Mouse (Mus musculus) spleen, embryonic (tissue): ENCODE results near the gene Ankrd55.

Experiments
- CTCF ChIA-PET: fragments of 350-600 bp; sonication (Branson Sonifier 250); formaldehyde crosslinking; loops from one replicate; lab custom pipeline; 2022; lab: Charles Lee

The Ankrd55 gene

GRCm38 (mm10) chr13:112292489-112292888, 4.2 kb downstream of the Ankrd55 start:
- CTCF ChIA-PET, result no interaction called here

- CTCF ChIA-PET, result no interaction called here
Observed at GRCm38 (mm10) chr13:112293092-112293491, 4.8 kb downstream of the Ankrd55 start.

- CTCF ChIA-PET, result no interaction called here
Observed at GRCm38 (mm10) chr13:112294446-112294845, 6.2 kb downstream of the Ankrd55 start.

DNA sequence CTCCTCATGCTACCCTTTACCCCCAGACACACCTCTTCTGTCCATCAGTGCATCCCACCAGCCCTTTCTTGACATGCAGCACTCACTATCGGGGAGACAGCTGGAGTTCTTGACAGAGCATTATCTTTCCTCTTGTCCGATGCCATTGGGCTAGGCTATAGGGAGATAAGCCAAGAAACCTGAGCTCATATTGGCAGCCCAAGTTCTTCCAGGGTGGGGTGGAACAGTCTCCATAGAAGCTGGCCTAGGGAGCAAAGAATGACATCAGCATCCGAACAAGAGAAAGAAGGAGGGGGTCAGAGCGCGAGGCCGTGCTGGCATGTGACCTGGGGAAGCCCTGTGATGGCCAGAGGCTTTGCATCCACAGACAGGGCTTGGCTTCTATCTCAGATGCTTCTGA, 9.5 kb downstream of the Ankrd55 start:
- CTCF ChIA-PET, result no interaction called here

GRCm38 (mm10) chr13:112303429-112303828, 15.2 kb downstream of the Ankrd55 start:
- CTCF ChIA-PET, result no interaction called here

DNA sequence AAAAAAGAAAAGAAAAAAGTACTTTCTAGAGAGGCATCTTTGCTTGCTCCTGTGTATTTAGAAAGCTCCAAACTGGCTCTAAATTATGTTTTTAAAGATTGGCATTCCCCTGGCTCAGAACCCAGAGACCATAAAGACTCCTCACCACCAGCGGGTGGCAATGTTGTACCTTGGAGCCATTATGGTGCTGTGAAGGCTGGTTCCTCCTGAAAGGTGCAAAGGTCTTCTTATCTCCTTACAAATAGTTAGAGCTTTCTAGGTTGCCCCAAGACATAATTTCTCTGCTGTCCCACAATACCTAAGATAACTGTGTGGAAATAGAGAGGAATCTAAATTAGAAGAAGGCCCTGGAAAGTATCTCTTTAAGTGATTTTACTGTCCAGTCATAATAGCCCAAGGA, 20.4 kb downstream of the Ankrd55 start:
- CTCF ChIA-PET, result interaction anchor here (1.0 to 1.5 kb wide), 2 partner anchors 201 to 221 kb away, joined by 3 to 10 read pairs; no protein-coding TSS in a partner anchor

GRCm38 (mm10) chr13:112311611-112312010, 23.4 kb downstream of the Ankrd55 start:
- CTCF ChIA-PET, result interaction anchor here (0.8 kb wide), 2 partner anchors 38 to 177 kb away, joined by 3 to 5 read pairs; no protein-coding TSS in a partner anchor

GRCm38 (mm10) chr13:112315442-112315841, 27.2 kb downstream of the Ankrd55 start:
- CTCF ChIA-PET, result interaction anchor here (1.0 kb wide), 1 partner anchor 194 kb away, joined by 3 read pairs; no protein-coding TSS in a partner anchor

DNA sequence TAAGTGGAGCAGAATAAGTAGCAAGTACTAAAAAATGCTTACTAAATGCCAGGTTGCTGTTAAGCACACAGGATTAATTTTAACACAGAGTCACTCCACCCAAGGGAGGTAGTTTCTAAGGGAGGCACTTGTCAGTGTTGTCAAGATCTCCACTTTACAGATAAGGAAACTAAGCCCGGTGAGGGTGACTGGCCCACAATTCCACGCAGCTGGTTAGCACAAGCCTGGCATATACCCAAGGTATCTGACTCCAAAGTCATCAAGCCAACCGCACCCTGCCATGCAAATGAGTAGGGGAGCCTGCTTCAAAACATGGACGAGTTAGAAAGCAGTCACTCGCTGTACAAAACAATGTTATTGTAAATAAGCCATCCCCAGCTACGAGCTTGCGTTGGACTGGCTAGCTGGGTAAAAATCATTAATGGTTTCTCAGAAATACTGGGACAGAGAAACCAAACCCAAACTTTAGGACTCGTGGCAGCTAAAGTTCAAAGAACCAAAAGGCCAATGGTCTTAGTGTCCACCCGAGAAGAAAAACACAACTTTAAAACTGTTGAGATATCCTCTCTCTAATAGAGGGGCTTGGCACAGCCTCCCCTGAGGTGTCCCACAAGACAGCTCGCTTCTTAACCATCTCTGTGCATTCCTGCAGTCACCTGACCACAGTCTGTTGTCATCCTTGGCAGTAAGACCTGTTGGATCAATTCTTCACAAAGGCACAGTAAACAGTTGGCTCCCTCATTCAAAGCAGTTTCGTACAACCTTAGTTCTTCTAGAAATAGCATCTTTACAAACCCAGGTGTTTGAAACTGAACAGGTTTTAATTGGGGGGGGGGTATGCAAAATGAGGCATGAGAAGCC, 28.6 kb downstream of the Ankrd55 start:
- CTCF ChIA-PET, result interaction anchor here (0.6 to 1.0 kb wide), 3 partner anchors 192 to 1018 kb away, joined by 3 to 7 read pairs (median 5); no protein-coding TSS in a partner anchor

- CTCF ChIA-PET, result no interaction called here
Observed at GRCm38 (mm10) chr13:112318124-112318523, 29.9 kb downstream of the Ankrd55 start.

- CTCF ChIA-PET, result no interaction called here
Observed at GRCm38 (mm10) chr13:112323591-112324266, 35.5 kb downstream of the Ankrd55 start.

- CTCF ChIA-PET, result no interaction called here
Observed at GRCm38 (mm10) chr13:112325126-112325525, 36.9 kb downstream of the Ankrd55 start.

GRCm38 (mm10) chr13:112326403-112326802, 38.2 kb downstream of the Ankrd55 start:
- CTCF ChIA-PET, result interaction anchor here (0.6 to 0.7 kb wide), 2 partner anchors 22 to 543 kb away, joined by 3 to 10 read pairs; no protein-coding TSS in a partner anchor

GRCm38 (mm10) chr13:112326977-112327376, 38.7 kb downstream of the Ankrd55 start:
- CTCF ChIA-PET, result interaction anchor here (0.7 kb wide), 1 partner anchor 21 kb away, joined by 10 read pairs; no protein-coding TSS in a partner anchor

DNA sequence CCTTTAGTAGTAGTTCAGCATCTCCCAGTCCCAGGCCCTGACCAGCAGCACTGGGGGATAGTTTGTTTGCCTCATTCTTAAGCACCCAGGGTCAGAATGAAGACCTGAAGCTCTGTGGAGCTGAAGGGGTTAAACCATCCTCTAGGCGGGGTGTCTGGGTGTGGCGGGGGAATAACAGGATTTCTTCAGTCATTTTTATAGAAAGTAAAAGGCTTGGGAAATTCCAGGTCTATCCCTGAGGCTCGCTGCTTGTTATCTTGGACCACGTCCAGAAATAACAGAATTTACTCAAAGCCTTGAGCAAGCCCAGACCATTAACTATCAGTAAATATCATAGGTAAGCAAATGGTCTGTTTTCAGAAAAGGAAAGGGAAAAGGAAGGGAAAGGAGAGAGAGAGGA, 39.3 kb downstream of the Ankrd55 start:
- CTCF ChIA-PET, result no interaction called here

GRCm38 (mm10) chr13:112330257-112330656, 42.0 kb downstream of the Ankrd55 start:
- CTCF ChIA-PET, result no interaction called here

DNA sequence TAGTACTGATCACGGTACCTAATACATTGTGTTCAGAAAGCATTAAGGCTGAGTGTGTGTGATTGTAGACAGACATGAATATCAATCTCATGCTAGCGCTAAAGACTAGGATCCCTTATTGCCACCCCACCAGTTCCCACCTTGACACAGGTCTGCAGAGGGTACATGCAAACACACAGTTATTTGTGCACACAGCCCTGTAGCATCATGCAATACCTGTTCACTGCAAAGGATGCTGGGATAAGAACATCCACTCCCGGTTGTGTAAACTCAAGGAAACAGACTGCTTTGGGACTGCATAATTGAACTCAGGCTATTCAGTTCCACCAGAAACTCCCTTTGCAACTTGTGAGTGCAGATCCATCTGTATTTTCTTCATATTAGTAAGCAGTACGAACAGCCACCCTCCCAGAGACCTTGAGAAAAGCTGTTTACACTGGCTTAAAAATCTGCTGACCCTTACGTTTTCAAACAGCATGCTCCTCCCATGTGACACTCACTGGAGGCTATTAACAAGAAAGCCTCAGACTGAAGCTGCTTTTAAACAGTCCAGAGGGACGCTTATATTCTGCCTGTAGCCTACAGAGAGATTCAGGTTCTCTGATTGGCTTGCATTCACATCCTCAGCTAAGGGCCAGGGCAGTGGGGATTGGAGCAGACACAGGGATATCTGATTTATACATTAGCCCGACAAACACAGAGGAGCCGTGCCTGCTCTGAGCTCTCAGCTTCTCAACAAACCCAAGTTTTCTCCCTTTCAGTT, 42.8 kb downstream of the Ankrd55 start:
- CTCF ChIA-PET, result no interaction called here

DNA sequence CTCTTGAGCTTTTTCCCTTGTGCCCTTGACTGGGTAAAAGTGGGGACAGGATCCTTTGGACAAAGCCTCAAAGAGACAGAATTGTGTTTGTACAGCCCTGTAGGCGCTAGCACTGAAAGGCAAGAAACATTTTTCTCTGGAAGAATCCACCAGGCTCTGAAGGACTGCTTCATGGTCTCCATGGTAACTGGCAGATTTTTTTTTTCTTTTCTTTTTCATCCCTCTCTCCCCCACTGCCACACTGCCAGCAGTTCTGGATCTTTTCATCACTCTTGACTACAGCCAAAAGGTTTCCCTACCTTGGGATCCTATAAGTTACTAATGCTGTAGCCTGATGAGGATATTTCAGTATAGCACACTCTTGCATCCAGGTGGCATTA, 43.4 kb downstream of the Ankrd55 start:
- CTCF ChIA-PET, result no interaction called here

- CTCF ChIA-PET, result no interaction called here
Observed at GRCm38 (mm10) chr13:112335531-112335930, 47.3 kb downstream of the Ankrd55 start.

DNA sequence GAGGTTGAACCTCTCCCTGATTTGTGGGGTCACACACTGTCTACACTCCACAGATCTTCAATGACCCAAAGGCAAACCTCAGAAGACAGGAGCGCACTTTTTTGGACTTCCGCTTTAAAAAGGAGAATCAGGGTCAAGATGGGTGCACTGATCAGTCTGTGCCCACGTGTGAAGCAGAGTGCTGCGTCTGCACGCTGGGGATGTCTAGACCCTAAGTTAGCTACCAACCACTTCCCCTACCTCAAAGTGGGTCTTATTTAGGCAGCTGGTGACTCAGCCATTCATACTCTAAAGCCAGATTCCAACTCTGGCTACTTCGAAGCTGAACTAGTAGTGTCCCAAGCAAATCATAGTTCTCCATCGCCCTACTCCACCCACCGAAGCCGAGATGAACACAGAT, 48.9 kb downstream of the Ankrd55 start:
- CTCF ChIA-PET, result no interaction called here

DNA sequence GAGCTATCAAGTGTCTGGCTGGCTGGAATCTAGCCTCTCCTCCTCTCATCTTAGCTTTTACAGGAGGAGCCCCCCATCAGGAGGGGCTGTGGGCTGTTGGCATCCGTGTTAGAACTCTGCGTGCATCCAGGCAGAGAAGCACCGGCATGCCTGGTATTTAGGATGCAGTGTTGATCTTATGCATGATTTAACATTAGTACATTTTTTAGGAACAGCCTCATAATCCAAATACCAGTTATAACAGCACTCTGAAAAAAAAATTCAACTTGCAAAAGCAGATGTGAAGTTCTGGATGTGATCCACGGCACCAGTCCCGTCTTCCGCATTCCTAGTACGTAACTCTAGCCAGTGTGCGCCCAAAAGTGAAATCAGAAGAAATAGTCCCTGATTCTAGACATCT, 52.0 kb downstream of the Ankrd55 start:
- CTCF ChIA-PET, result no interaction called here

- CTCF ChIA-PET, result no interaction called here
Observed at GRCm38 (mm10) chr13:112340761-112341160, 52.5 kb downstream of the Ankrd55 start.
